Mouse (Mus musculus) intestine, embryonic 14.5 days (tissue): Measurements from ENCODE around the gene Myh14. TPM values are rescaled to one million over a fixed set of nuclear protein-coding genes. Genes with fewer than 3 reads are reported as not detected.

Experiments used
- polyA plus RNA-seq: library from polyadenylated mRNA; unstranded; fragments of >200 nt; fragmentation: Nextera tagmentation; extraction: Ambion mirVana; gene quantifications from 2 replicates; pipeline ENCODE4 v1.2.1, GENCODE M21; 2014

Gene Myh14
- polyA plus RNA-seq, 1 experiment from 2014 or later: 33.4 TPM

Other genes with a start within 250 kb of the Myh14 start
- 1.3 TPM in 2 replicates for gene Lrrc4b, start 241.8 kb downstream of the Myh14 start, polyA plus RNA-seq
- gene Aspdh, start 205.5 kb downstream of the Myh14 start, polyA plus RNA-seq: 0.65 TPM in 1 of 2 replicates, not detected in the other
- gene Josd2, start 202.9 kb downstream of the Myh14 start, polyA plus RNA-seq: 72.1 and 77.0 TPM in 2 replicates
- 107 and 116 TPM in 2 replicates for gene Emc10, start 174.3 kb downstream of the Myh14 start, polyA plus RNA-seq
- gene Fam71e1, start 174.3 kb downstream of the Myh14 start, polyA plus RNA-seq: 10.2 and 11.5 TPM in 2 replicates
- 0.28 and 0.32 TPM in 2 replicates for gene Mybpc2, start 146.2 kb downstream of the Myh14 start, polyA plus RNA-seq
- 0.12 and 0.20 TPM in 2 replicates for gene Spib, start 138.8 kb downstream of the Myh14 start, polyA plus RNA-seq
- 74.7 and 75.2 TPM in 2 replicates for gene Pold1, start 122.0 kb downstream of the Myh14 start, polyA plus RNA-seq
- gene Nr1h2, start 116.9 kb downstream of the Myh14 start, polyA plus RNA-seq: 69.4 and 70.6 TPM in 2 replicates
- 1.6 and 1.7 TPM in 2 replicates for gene Napsa, start 98.5 kb downstream of the Myh14 start, polyA plus RNA-seq
- 0.19 and 0.26 TPM in 2 replicates for gene Kcnc3, start 80.2 kb downstream of the Myh14 start, polyA plus RNA-seq
- gene Izumo2, start 37.9 kb upstream of the Myh14 start, polyA plus RNA-seq: not detected in 2 replicates
- gene Vrk3, start 77.6 kb upstream of the Myh14 start, polyA plus RNA-seq: 38.0 and 40.3 TPM in 2 replicates
- gene Zfp473, start 80.2 kb upstream of the Myh14 start, polyA plus RNA-seq: 3.6 and 4.2 TPM in 2 replicates
- 65.8 and 68.8 TPM in 2 replicates for gene Nup62, start 145.2 kb upstream of the Myh14 start, polyA plus RNA-seq
- 2.0 TPM in 2 replicates for gene Il4i1, start 145.5 kb upstream of the Myh14 start, polyA plus RNA-seq
- gene Atf5, start 145.8 kb upstream of the Myh14 start, polyA plus RNA-seq: 2.4 and 3.0 TPM in 2 replicates
- 63.7 and 68.0 TPM in 2 replicates for gene Akt1s1, start 178.1 kb upstream of the Myh14 start, polyA plus RNA-seq
- 72.4 and 74.8 TPM in 2 replicates for gene Tbc1d17, start 178.2 kb upstream of the Myh14 start, polyA plus RNA-seq
- gene Pnkp, start 186.3 kb upstream of the Myh14 start, polyA plus RNA-seq: 26.4 and 29.7 TPM in 2 replicates
- 318 and 338 TPM in 2 replicates for gene Ptov1, start 198.9 kb upstream of the Myh14 start, polyA plus RNA-seq
- 66.2 and 75.8 TPM in 2 replicates for gene Med25, start 221.9 kb upstream of the Myh14 start, polyA plus RNA-seq
- gene Fuz, start 225.2 kb upstream of the Myh14 start, polyA plus RNA-seq: 17.8 and 19.7 TPM in 2 replicates